9 mouse cellular contexts compared by ENCODE assay signal in genomic region chr5:119671124-119671801, GRCm38 (mm10). TPM values are rescaled to one million over a fixed set of nuclear protein-coding genes. Genes with fewer than 3 reads are reported as not detected.
DNase-seq lines count a peak whose midpoint lies in the region; ATAC-seq and TF ChIP-seq lines count a peak whose summit lies in the region.
"Had no signal": no experiment of that assay in that cellular context is flagged by ENCODE, and none has a peak within 500 bp of the region (broad histone marks: within the 10 kb centered on the region; RNA-seq: fewer than 3 reads in every experiment).

No protein-coding gene starts in this region.

- peak overlapping the region; percentile 89 for H3K27ac ChIP-seq in heart, embryonic 15.5 days
- H3K27ac ChIP-seq in liver, embryonic 12.5 days = peak overlapping the region; percentile 81

- TF ChIP-seq CTCF in brain, embryonic 14.5 days (IDR thresholded peaks at IDR 0.05; ENCODE audit: borderline replicate concordance, extremely low read depth, insufficient read depth, insufficient read length) = no peak

- peak overlapping the region; percentile 46 for H3K4me3 ChIP-seq in heart, embryonic 15.5 days
- peak overlapping the region; percentile 49 for H3K4me3 ChIP-seq in liver, embryonic 12.5 days

- intact Hi-C loops in heart, postnatal 25 days (cut with DNase I) = loop anchor here (2.0 to 10.0 kb wide), 4 partner anchors 266 to 794 kb away; no protein-coding TSS in a partner anchor

- H3K4me2 ChIP-seq in heart, embryonic 15.5 days = peak overlapping the region; percentile 94
- peak overlapping the region; percentile 62 for H3K4me2 ChIP-seq in liver, embryonic 12.5 days

- DNase-seq in heart, adult 18-20 months = peak; percentile 47 to 68
- DNase-seq in heart, postnatal 25 days (ENCODE audit: low spot score) = no peak
- DNase-seq in brain, embryonic 14.5 days (ENCODE audit: low read depth) = peak; percentile 51
- DNase-seq in retina, postnatal 1 day = peak; percentile 67
- DNase-seq in right cerebral cortex, postnatal 36 days (ENCODE audit: low spot score in 2 of 2) = no peak
- no peak for DNase-seq in spleen, postnatal 4 days (ENCODE audit: low spot score in 2 of 2)

- under 1% methylated on average over 40 of the region's 40 CpGs for WGBS in heart, embryonic 15.5 days
- WGBS in liver, embryonic 12.5 days (ENCODE audit: insufficient replicate concordance) = under 1% methylated on average over 40 of the region's 40 CpGs

- TF ChIP-seq POLR2A in brain, embryonic 14.5 days (IDR thresholded peaks at IDR 0.05; ENCODE audit: borderline replicate concordance, extremely low read depth, insufficient read depth, insufficient read length, poor library complexity, severe bottlenecking) = no peak

- no peaks in the 10 kb centered on the region for H3K36me3 ChIP-seq in heart, embryonic 15.5 days
- no peaks in the 10 kb centered on the region for H3K36me3 ChIP-seq in liver, embryonic 12.5 days
- H3K36me3 ChIP-seq: G1E had no signal

- H3K4me1 ChIP-seq in heart, embryonic 15.5 days (replicated peaks) = peaks cover 30% of the 10 kb centered on the region
- H3K4me1 ChIP-seq in liver, embryonic 12.5 days = peaks cover 19% of the 10 kb centered on the region; the same call in 1 of the 2 replicates

- peak overlapping the region; percentile 58 for H3K9ac ChIP-seq in heart, embryonic 15.5 days
- peak overlapping the region; percentile 55 for H3K9ac ChIP-seq in liver, embryonic 12.5 days

- H3K27me3 ChIP-seq in heart, embryonic 15.5 days = peaks cover 79% of the 10 kb centered on the region
- H3K27me3 ChIP-seq in liver, embryonic 12.5 days (replicated peaks) = peaks cover 99% of the 10 kb centered on the region

- H3K9me3 ChIP-seq in heart, embryonic 15.5 days (replicated peaks) = no peaks in the 10 kb centered on the region
- H3K9me3 ChIP-seq in liver, embryonic 12.5 days (replicated peaks) = no peaks in the 10 kb centered on the region

- no peak for ATAC-seq in heart, embryonic 15.5 days (replicated peaks; ENCODE audit: insufficient number of reproducible peaks, insufficient read depth, low FRiP score, low read depth)
- ATAC-seq in liver, embryonic 12.5 days = no peak

RNA-seq across cellular contexts. Expression of gene Tbx3, which starts 0.8 kb away (rescaled TPM):
- 10 to 100 TPM; 10.1 to 10.9 TPM for total RNA-seq in heart, adult 18-20 months (2021)
- 10 to 100 TPM in 1 of 2 experiments, 1 to 10 TPM in 1; 9.3 to 13.2 TPM for total RNA-seq in heart, postnatal 25 days (2021)
- 1.0 and 3.0 TPM in 2 replicates for polyA plus RNA-seq in brain, embryonic 14.5 days (2012; rRNA removed)
- 10.0 and 11.4 TPM in 2 replicates for polyA plus RNA-seq in heart, embryonic 15.5 days (2015; fragmentation: Nextera tagmentation; extraction: Ambion mirVana)
- 9.3 and 10.7 TPM in 2 replicates for polyA plus RNA-seq in liver, embryonic 12.5 days (2016; fragmentation: Nextera tagmentation; extraction: Ambion mirVana)
- polyA plus RNA-seq: G1E had no signal

Comparison
In these comparisons a context has a peak if more than half of its experiments do, and no peak if none do; other contexts are left out.
1. DNase-seq: peak in heart, adult 18-20 months (2 of 2), brain, embryonic 14.5 days (single experiment) and retina, postnatal 1 day (single experiment); none in heart, postnatal 25 days (single experiment), right cerebral cortex, postnatal 36 days (0 of 2) and spleen, postnatal 4 days (0 of 2).